Mouse (Mus musculus): ENCODE results near the gene Gsx2. TPM values are rescaled to one million over a fixed set of nuclear protein-coding genes. Genes with fewer than 3 reads are reported as not detected.

Gsx2 gene
- total RNA-seq, 2 experiments from 2014 or later: not detected

DNA sequence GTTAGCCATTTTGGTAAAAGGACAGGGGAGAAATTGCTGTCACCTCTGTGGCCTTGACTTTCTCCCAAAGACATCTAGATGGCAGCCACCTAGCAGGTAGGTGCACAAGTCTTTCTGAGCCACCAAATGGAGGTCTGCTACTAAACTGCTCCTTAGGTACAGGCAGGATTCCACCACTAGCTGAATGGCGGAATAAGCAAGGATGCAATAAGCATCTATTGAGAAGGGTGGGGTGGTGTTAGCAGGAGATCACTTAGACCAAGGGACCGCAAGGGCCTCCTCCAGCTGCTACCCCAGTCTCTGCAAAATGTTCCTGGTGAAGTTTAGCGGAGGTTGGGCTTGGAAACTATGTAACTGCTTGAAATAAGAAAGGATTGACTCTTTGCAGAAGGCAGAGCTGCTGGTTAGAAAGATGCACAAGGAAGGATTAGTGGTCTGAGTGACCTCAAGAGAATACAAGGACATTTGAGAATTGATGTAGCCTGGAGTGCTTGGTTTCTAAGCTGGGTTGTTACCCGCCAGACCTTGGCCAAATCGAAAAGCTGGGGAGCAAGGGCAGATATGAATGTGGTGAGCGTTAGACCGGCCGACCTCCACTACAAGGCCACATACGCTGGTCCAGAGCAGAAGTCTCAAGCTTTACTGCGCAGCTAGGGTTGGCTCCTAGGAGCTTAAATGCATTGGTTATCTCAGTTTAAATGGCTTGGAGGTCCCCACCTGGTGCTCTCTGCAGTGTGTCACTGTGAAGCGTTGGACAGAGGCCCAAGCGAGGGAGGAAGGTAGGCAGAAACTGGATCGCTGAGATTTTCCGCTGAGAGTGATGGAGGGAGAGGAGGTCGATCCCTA, 641 bp upstream of the Gsx2 start:
- DNase-seq (ENCODE audit: low spot score): no peak
- intact Hi-C loops (cut with DNase I): no loop called here

DNA sequence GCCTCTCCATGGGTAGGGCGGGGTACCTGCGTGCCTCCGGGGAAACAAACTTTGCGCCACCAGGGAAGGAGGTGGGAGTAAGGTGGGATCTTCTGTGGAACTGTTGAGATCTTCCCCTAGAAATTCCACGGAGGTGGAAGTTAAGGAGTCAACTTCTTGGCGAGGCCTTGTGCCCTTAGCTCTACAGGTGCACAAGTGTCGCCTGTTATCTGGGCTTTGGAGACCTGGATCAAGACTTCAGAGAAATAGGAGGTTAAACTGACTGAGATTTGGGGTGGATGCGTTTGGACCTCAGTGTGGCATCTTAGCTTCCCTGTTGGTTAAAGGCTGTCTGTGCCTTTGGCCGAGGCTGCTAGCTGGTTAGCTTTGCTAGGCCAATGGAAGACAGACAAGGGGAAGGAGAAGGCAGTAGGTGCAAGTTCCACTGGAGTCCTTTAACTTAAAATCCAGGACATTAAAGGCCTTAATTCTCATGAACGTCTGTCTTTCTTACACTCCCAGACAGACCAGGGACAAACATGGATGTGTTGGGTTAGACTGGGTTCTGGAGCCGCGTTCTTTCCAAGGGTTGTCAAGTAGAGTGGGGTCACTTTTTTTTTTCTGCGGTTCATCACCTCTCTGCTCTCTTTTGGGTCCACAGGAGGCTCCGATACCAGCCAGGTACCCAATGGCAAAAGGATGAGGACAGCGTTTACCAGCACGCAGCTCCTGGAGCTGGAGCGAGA, 1.1 kb downstream of the Gsx2 start:
- intact Hi-C loops (cut with DNase I): no loop called here
- no peak for DNase-seq (ENCODE audit: low spot score)

DNA sequence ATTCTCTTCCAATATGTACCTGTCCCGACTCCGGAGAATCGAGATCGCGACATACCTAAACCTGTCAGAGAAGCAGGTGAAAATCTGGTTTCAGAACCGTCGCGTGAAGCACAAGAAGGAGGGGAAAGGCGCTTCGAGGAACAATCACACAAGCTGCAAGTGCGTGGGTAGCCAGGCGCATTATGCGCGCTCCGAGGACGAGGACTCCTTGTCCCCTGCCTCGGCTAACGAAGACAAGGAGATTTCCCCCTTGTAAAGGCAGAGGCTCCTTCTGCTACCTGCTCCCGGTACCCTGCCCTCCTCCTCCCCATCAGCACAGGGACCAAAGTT, 1.6 kb downstream of the Gsx2 start:
- intact Hi-C loops (cut with DNase I): no loop called here
- no peak for DNase-seq (ENCODE audit: low spot score)

DNA sequence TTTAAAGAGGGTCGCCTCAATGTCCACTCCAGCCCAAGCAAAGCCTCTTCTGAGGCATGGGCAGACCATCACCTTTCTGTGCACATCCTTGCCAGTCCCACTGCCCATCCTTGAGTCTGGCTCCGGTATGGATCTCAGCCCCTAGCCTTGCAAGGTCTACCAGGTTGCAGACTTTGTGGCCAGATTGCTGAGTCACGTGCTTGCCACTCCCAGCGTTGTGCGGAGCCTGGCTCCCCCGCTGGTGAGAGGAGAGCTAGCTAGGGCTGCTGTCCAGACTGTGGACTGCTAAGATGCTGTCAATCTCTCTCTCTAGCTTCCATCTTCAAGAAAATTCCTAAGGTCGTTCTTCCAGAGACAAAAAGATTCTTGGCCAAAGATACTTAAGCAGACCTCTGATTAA, 4.2 kb downstream of the Gsx2 start:
- no peak for DNase-seq (ENCODE audit: low spot score)
- intact Hi-C loops (cut with DNase I): no loop called here

DNA sequence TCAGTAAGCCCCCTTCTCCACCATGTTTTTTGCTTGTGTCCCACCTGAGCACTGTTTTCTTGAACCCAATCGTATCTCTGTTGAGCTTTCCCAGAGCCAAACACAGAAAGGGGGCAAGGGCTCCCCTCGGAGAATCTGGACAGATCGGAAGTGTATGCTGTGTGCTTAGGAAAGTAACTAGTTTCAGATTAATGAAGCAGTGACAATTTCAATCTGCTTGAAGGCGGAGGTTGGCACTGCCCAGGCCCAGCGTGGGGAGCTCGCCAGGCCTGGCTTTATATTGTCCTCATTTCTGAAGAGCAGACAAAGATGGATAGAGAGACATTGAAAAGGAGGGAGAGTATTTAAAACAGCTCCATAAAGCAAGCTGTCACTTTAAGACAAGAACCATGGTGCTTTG, 7.0 kb downstream of the Gsx2 start:
- intact Hi-C loops (cut with DNase I): loop anchor here (5.0 kb wide), 1 partner anchor 120 kb away; no protein-coding TSS in a partner anchor
- no peak for DNase-seq (ENCODE audit: low spot score)

DNA sequence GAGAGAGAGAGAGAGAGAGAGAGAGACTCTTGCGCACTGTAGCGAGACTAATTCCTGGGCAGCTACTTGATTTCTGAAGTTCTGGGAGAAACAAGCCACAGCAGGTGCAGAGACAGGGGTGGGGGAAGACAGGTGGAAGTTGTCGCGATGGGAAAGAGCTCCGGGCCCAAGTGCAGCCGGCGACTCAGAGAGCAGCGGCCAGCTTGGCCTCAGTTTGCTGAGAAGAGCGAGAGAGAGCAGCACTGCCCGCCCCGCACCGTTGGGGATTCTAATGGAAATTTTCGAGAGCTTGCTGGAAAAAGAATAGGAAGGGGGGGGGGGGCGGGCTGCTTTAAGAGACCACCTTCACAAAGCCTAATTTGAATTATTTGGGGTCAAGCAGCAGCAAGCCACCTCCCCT, 7.7 kb downstream of the Gsx2 start:
- DNase-seq (ENCODE audit: low spot score): no peak

DNA sequence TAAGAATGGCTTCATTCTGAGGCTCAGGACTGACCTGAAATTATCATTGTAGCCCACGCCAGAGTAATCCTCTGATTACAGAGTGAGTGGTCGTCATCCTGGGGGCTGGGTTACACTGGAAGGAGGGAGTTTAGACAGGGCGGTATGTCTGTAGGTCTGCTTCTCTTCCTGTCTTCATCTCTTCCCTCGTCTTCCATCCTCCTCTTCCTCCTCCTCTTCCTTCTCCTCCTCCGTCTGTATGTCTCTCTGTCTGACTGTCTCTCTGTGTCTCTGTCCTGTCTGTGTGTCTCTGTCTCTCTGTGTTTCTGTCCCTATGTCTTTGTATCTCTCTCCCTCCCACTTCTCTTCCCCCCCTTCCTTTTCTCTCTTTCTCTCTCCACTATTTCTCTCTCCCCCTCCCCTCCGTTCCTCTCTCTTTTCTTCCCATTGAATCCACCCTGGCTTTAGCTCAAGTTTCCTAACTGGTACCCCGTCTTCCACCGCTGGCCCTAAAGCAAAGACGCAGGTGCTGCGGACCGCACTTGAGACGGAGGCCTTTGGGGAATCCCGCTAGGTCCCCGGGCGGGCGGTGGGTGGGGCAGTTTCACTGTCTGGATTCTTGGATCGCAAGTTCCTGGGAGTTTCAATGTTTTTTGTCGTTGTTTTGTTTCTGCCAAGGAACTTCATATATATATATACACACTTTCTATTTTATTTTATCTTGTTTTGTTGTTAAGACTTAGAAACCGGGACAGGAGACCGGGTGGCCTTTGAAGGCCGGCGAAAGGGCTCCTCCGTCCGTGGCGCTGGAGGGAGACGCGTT, 8.4 kb downstream of the Gsx2 start:
- DNase-seq (ENCODE audit: low spot score): no peak
- intact Hi-C loops (cut with DNase I): loop anchor here (5.0 kb wide), 1 partner anchor 121 kb away; no protein-coding TSS in a partner anchor

More for the DNA sequence above, 7.7 kb downstream of the Gsx2 start:
- intact Hi-C loops (cut with DNase I): loop anchor here (5.0 kb wide), 1 partner anchor 121 kb away; no protein-coding TSS in a partner anchor

DNA sequence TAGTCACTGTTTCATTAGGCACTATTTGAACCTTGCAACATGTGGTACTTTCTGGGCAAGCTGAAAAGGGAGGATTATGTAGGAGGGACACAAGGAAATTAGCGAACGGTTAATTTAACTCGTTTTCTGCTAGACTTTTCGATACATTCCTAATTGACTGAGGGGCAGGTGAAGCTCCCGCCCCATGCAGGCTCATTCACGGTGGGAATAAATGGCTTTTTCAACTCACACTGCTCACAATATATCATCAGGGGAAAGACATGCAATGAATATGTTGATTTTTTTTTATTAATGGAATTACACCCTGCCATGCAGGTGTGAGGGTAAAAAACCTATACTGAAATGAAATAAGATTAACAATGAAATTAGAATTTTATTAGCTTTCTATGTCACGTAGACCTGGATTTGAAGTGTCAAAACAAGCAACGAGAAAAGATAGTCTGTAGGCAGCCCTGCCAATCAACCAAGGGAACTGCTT, 9.0 kb downstream of the Gsx2 start:
- intact Hi-C loops (cut with DNase I): loop anchor here (5.0 kb wide), 1 partner anchor 122 kb away; no protein-coding TSS in a partner anchor
- DNase-seq (ENCODE audit: low spot score): no peak

DNA sequence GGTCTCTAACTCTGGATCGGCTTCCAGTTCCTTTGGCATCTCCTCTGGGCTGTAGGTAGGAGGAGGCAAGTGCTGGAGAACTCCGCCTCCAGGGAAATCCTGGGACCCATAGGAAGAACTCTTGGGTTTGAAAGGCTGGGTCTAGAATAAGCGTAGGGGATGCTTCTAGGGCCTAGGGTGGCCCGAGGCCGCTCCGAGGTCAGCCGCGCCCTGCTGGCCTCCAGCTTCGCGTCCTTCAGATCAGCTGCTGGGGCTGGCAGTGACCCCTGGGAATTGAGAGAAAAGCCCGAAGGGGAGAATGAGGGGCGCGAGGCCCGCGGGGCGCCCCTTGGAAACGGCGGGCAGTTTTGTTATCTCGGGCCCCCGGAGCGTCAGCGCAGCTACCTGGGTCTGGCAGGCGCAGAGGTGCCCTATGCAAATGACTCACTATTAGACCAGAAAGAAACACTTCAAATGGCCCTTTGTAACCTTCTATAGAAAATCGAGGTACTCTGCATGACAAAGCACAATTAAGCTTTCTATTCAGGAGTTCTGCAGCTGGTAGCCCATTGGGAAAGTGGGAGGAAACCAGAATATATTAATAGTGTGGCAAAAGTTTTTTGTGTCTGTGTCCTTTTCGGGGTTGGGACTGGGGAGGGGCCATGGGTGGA, 9.6 kb downstream of the Gsx2 start:
- intact Hi-C loops (cut with DNase I): loop anchor here (5.0 kb wide), 1 partner anchor 123 kb away; no protein-coding TSS in a partner anchor

DNA sequence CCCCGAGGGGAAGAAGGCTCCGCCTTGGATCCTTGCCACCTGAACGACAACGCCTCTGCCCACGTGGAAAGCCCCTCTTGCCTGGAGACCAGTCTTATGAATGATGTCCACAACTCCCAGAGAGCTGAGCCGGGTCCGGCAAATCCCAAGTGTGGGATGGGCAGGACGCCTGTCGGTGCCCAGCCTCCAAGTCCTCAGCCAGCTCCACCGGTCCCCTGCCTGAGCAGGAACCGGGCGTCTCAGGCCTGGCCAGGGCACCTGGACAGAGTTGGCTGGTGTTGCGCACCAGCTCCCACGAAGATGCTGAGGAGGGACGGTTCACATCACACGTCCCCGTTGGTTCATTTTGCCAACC, 10.1 kb downstream of the Gsx2 start:
- no peak for DNase-seq (ENCODE audit: low spot score)
- intact Hi-C loops (cut with DNase I): no loop called here

More for the DNA sequence above, 9.6 kb downstream of the Gsx2 start:
- DNase-seq (ENCODE audit: low spot score): no peak

DNA sequence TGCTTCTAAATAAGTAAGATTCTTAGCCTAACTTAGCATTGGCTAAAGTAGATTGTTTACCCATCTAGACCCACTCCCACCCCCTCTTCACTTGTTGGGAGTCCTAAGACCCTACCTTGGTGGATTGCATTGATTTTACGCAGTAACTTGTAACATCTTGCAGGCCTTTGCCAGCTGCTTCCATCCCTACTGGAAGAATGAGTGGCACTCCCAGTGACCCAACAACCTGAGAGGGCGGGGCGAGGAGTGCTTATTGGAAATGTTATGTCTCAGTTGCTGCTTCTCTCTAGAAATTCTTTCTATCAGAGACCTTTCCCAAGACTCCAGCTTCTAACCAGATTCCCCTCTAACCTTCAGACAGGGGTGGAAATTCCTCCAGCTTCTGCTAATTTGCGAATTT, 10.5 kb downstream of the Gsx2 start:
- no peak for DNase-seq (ENCODE audit: low spot score)
- intact Hi-C loops (cut with DNase I): no loop called here

DNA sequence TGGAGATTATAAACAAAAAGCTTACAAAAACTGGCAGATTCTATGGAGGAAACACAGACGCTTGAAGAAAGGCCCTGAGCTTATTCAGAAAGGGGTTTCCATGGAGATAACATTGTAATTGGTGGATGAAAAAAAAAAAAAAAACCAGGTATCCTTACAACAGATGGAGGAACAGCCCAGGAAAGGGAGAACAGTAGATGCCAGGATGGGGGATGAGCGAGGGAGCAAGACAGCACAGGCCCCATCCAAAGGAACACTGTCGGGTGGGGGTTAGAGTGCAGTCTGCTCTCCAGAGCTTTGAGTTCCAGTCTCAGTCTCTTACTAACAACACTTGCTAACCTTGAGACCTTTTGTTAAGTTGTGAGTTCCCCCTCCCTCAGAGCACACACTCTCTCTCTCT, 31.1 kb downstream of the Gsx2 start:
- intact Hi-C loops (cut with DNase I): no loop called here
- DNase-seq (ENCODE audit: low spot score): no peak

DNA sequence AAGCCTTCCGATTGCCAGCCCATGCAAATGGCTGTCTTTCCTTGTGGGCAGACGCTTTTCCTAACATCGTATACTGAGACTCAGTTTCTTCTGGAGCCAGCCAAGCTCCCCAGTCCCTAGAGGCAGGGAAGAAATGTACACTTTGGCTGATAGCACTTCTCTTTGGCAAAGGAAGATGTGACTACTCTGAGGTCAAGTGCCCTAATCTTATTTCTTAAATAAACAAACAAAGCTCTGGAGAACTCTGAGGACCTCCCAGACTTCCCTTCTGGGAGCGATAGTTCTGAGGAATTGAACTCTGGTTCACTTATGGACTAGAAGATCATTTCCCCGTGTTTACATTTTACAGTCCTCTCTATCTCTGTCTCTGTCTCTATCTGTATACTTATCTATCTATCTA, 34.0 kb downstream of the Gsx2 start:
- intact Hi-C loops (cut with DNase I): no loop called here
- no peak for DNase-seq (ENCODE audit: low spot score)

DNA sequence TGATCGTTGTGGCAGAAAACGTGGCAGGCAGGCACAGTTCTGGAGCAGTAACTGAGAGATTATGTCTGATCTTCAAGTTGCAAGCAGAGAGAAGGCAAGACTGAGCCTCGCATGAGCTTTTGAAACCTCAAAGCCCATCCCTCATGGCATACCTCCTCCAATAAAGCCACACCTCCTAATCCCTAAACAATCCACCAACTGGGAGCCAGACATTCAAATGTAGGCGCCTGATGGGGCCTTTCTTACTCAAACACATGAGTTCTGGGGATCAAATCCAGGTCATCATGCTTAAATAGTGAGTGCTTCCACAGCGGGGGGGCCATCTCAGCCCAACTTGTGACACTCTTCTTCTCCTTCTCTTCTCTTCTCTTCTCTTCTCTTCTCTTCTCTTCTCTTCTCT, 36.4 kb downstream of the Gsx2 start:
- intact Hi-C loops (cut with DNase I): no loop called here
- DNase-seq (ENCODE audit: low spot score): no peak

DNA sequence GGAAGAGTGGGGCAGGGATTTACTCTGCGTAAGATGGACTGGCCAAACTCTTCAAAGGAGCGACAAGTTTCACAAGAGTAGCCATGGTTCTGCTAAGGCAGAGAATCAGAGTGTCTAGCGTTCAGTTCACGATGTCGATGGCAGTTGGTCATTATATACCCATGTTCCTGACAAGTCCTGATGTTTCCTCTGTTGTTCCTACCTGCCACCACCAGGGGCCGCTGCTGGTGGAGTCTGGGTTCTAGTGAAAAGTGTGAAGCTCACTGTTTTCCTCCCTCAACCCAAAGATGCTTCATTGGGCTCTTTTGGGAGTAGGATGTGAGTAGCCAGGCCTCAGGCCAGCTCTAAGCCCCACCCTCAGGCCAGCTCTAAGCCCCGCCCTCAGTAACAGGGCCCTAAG, 43.4 kb downstream of the Gsx2 start:
- intact Hi-C loops (cut with DNase I): no loop called here
- DNase-seq (ENCODE audit: low spot score): no peak

DNA sequence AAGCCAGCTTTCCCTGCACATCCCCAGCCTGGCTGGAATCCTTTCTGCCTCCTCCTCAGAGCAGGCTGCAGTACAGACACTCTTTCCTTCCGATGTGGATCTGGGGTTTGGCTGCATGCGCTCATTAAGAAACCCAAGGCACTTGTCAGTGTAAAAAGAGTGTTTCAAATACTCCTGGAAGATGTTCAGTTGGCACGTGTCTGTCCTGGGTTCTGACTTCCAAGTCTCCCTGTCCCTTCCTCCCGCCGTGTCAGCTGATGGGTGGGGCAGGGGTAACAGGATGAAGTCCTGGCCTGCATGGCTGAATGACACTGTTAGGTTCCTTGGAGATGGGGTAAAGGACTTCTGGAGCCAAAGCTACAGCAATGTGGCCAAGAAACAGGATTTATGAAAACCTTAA, 46.2 kb downstream of the Gsx2 start:
- peak; percentile 58 for DNase-seq (ENCODE audit: low spot score)
- intact Hi-C loops (cut with DNase I): loop anchor here (5.0 kb wide), 1 partner anchor 64 kb away; no protein-coding TSS in a partner anchor

All from heart, postnatal 25 days (tissue).